Mouse (Mus musculus) testis, postnatal 10 days (tissue): ENCODE results near the gene Atp5d.

Experiments used
- DNase-seq: peaks from one replicate; pipeline ENCODE4 v3.0.0; 2021; ENCODE audit warnings: low spot score

Gene Atp5d

GRCm38 (mm10) chr10:80141243-80141642, 2.8 kb downstream of the Atp5d start:
- DNase-seq: peak; percentile 95

GRCm38 (mm10) chr10:80141786-80142529, 3.5 kb downstream of the Atp5d start:
- peak; percentile 92 for DNase-seq

- no peak for DNase-seq
Observed at GRCm38 (mm10) chr10:80142530-80142925, 4.1 kb downstream of the Atp5d start.

GRCm38 (mm10) chr10:80143664-80144063, 5.2 kb downstream of the Atp5d start:
- DNase-seq: no peak

- no peak for DNase-seq
Observed at GRCm38 (mm10) chr10:80144159-80144558, 5.7 kb downstream of the Atp5d start.

GRCm38 (mm10) chr10:80144864-80145838, 6.7 kb downstream of the Atp5d start:
- peak; percentile 88 for DNase-seq

- DNase-seq: peak; percentile 70
Observed at GRCm38 (mm10) chr10:80145896-80146295, 7.5 kb downstream of the Atp5d start.

- DNase-seq: peak; percentile 60
Observed at GRCm38 (mm10) chr10:80146568-80147011, 8.2 kb downstream of the Atp5d start.

- DNase-seq: peak; percentile 55
Observed at GRCm38 (mm10) chr10:80147146-80147718, 8.8 kb downstream of the Atp5d start.

GRCm38 (mm10) chr10:80147719-80148601, 9.5 kb downstream of the Atp5d start, which contains the start of gene Midn:
Gene Midn (plus strand): TSS chr10:80148272.
- DNase-seq: peak; percentile 88

GRCm38 (mm10) chr10:80148610-80149290, 10.3 kb downstream of the Atp5d start:
- DNase-seq: peak; percentile 96

- peak; percentile 95 for DNase-seq
Observed at GRCm38 (mm10) chr10:80149291-80150225, 11.1 kb downstream of the Atp5d start.

- peak; percentile 85 for DNase-seq
Observed at GRCm38 (mm10) chr10:80150226-80151210, 12.1 kb downstream of the Atp5d start.

GRCm38 (mm10) chr10:80151211-80152034, 13.0 kb downstream of the Atp5d start:
- peak; percentile 82 for DNase-seq

GRCm38 (mm10) chr10:80152071-80152872, 13.8 kb downstream of the Atp5d start:
- DNase-seq: no peak

- no peak for DNase-seq
Observed at GRCm38 (mm10) chr10:80152873-80153260, 14.4 kb downstream of the Atp5d start.

GRCm38 (mm10) chr10:80153713-80154112, 15.3 kb downstream of the Atp5d start:
- no peak for DNase-seq
